Mouse (Mus musculus): ENCODE measurements at regions not wholly inside any gene's neighbourhood (a gene's known extent, or its start where the extent isn't known, plus 50 kb on each side); places are given as distances from the start of the nearest gene placed in this dataset.

GRCm38 (mm10) chr1:163456366-163456765, 52.9 kb upstream of the Gorab start:
- TF ChIP-seq POLR2A (IDR thresholded peaks at IDR 0.05; ENCODE audit: control insufficient read depth, low read depth, low read length) (no peak), CTCF (IDR thresholded peaks at IDR 0.05; ENCODE audit: control insufficient read depth, insufficient read depth, insufficient replicate concordance, low read depth, low read length) (no peak)
